8 mouse cellular contexts compared by ENCODE assay signal in the genomic region with DNA sequence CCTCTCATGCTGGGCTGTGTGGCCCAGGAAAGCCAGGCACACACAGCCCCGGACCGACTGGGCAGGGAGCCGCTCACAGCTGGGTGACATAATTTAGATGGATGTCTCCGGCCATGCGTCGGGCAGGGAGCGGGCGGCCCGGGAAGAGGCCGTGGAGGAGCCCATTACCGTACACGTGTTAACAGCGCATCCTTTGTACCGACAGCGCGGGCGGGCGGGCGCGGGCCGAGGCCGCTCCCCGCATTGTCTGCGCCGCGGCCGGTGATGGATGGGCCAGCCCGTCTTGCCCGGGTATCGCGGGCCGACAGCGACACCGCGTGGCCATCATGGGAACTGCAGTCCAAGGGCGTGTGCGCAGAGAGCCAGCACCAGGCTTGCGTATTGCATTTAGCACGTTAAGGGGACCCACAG.
A peak's percentile ranks its signal among the peaks of the same experiment; 100 is the strongest.
DNase-seq lines count a peak whose midpoint lies in the region; ATAC-seq and TF ChIP-seq lines count a peak whose summit lies in the region.

No protein-coding gene starts in this region.

- no peak for TF ChIP-seq POLR2A in brain, embryonic 14.5 days (IDR thresholded peaks at IDR 0.05; ENCODE audit: borderline replicate concordance, extremely low read depth, insufficient read depth, insufficient read length, poor library complexity, severe bottlenecking)

- H3K4me3 ChIP-seq in heart, embryonic 12.5 days: peak overlapping the region; percentile 40
- peak overlapping the region; percentile 6 for H3K4me3 ChIP-seq in kidney, postnatal 0 days (replicated peaks; ENCODE audit: low read depth, low read length)

- DNase-seq in A20 (ENCODE audit: low read depth, low spot score): peak; percentile 30
- DNase-seq in brain, embryonic 14.5 days (ENCODE audit: low read depth): peak; percentile 89
- DNase-seq in kidney, postnatal 0 days (ENCODE audit: low spot score): peak; percentile 71
- DNase-seq in liver: peak; percentile 74
- DNase-seq in spleen, postnatal 4 days (ENCODE audit: low spot score in 2 of 2): peak; percentile 63 to 92

- peak; percentile 75; the same call in 1 of the 2 replicates for ATAC-seq in erythroblast, adult 5-6 weeks (replicated peaks; ENCODE audit: low FRiP score, poor library complexity, severe bottlenecking)
- ATAC-seq in heart, embryonic 12.5 days (ENCODE audit: insufficient number of reproducible peaks, low FRiP score): peak; percentile 77
- peak; percentile 77 for ATAC-seq in kidney, postnatal 0 days (replicated peaks; ENCODE audit: low FRiP score, low read depth)
- ATAC-seq in monocyte, adult 5-6 weeks (replicated peaks; ENCODE audit: insufficient number of reproducible peaks, low FRiP score, low TSS enrichment, poor library complexity, severe bottlenecking): peak; percentile 67

- H3K4me2 ChIP-seq in heart, embryonic 12.5 days: peak overlapping the region; percentile 73
- H3K4me2 ChIP-seq in kidney, postnatal 0 days (ENCODE audit: low read length): peak overlapping the region; percentile 50

- peaks cover 60% of the 10 kb centered on the region for H3K27me3 ChIP-seq in heart, embryonic 12.5 days (replicated peaks)
- H3K27me3 ChIP-seq in kidney, postnatal 0 days (ENCODE audit: insufficient read depth, low read length): peaks cover 15% of the 10 kb centered on the region; the same call in 1 of the 2 replicates

- peak; percentile 99 for TF ChIP-seq CTCF in brain, embryonic 14.5 days (IDR thresholded peaks at IDR 0.05; ENCODE audit: borderline replicate concordance, extremely low read depth, insufficient read depth, insufficient read length)
- TF ChIP-seq CTCF in kidney, postnatal 0 days (IDR thresholded peaks at IDR 0.05; ENCODE audit: low read depth): peak; percentile 97

- no peaks in the 10 kb centered on the region for H3K9me3 ChIP-seq in heart, embryonic 12.5 days (replicated peaks)
- H3K9me3 ChIP-seq in kidney, postnatal 0 days (replicated peaks; ENCODE audit: low read length): no peaks in the 10 kb centered on the region

- H3K27ac ChIP-seq in heart, embryonic 12.5 days (ENCODE audit: poor library complexity, severe bottlenecking): no peak overlapping the region
- no peak overlapping the region for H3K27ac ChIP-seq in kidney, postnatal 0 days

- under 1% methylated on average over 39 of the region's 39 CpGs for WGBS in heart, embryonic 12.5 days
- WGBS in kidney, postnatal 0 days: under 1% methylated on average over 39 of the region's 39 CpGs

- H3K4me1 ChIP-seq in heart, embryonic 12.5 days (replicated peaks): no peaks in the 10 kb centered on the region; the same call in 1 of the 2 replicates
- no peaks in the 10 kb centered on the region for H3K4me1 ChIP-seq in kidney, postnatal 0 days (replicated peaks; ENCODE audit: insufficient read depth, low read length)

- H3K9ac ChIP-seq in heart, embryonic 12.5 days: peak overlapping the region; percentile 17; the same call in 1 of the 2 replicates
- H3K9ac ChIP-seq in kidney, postnatal 0 days (ENCODE audit: low read depth, low read length): no peak overlapping the region; the same call in 1 of the 2 replicates

- H3K36me3 ChIP-seq in heart, embryonic 12.5 days: no peaks in the 10 kb centered on the region
- no peaks in the 10 kb centered on the region for H3K36me3 ChIP-seq in kidney, postnatal 0 days (ENCODE audit: insufficient read depth, low read length)

Comparison
In these comparisons a context has a peak if more than half of its experiments do, and no peak if none do; other contexts are left out.
1. DNase-seq: peak in every context shown above with its lines; median percentile 89 in brain, embryonic 14.5 days; 78 in spleen, postnatal 4 days; 74 in liver; 71 in kidney, postnatal 0 days; 30 in A20.